Mouse (Mus musculus): ENCODE measurements around the gene Ift122. TPM values are rescaled to one million over a fixed set of nuclear protein-coding genes. Genes with fewer than 3 reads are reported as not detected.
"Not testable (repeated sequence)": the region's sequence is repeated elsewhere in the genome, so short reads cannot be mapped to it uniquely, and the experiment has no call there.

Ift122 gene
- polyA plus RNA-seq, 1 experiment from 2014 or later: 25.0 TPM

- Histone ChIP-seq H3K27ac (replicated peaks) (no peak overlapping the region), H3K4me2 (replicated peaks) (no peak overlapping the region), H3K36me3 (no peaks in the 10 kb centered on the region), H3K4me1 (no peaks in the 10 kb centered on the region), H3K27me3 (no peaks in the 10 kb centered on the region), H3K9ac (no peak overlapping the region), H3K9me3 (replicated peaks) (no peaks in the 10 kb centered on the region), H3K4me3 (replicated peaks) (no peak overlapping the region)
- 85% methylated on average over 8 of the region's 8 CpGs for WGBS
- ATAC-seq (ENCODE audit: insufficient number of reproducible peaks, low FRiP score, low TSS enrichment, low read depth): no peak
Observed at GRCm38 (mm10) chr6:115821216-115821993, 31.9 kb upstream of the Ift122 start.

- not testable (repeated sequence) for H3K36me3 ChIP-seq; H3K27ac ChIP-seq (replicated peaks); H3K9ac ChIP-seq; H3K4me1 ChIP-seq; H3K9me3 ChIP-seq (replicated peaks); H3K27me3 ChIP-seq
- WGBS: 4% methylated on average over 5 of the region's 11 CpGs
- Histone ChIP-seq H3K4me2 (replicated peaks) (peak overlapping the region; percentile 42), H3K4me3 (replicated peaks) (peak overlapping the region; percentile 28)
- ATAC-seq (ENCODE audit: insufficient number of reproducible peaks, low FRiP score, low TSS enrichment, low read depth): peak; percentile 87
Observed at GRCm38 (mm10) chr6:115823850-115824464, 29.3 kb upstream of the Ift122 start.

- no peak for ATAC-seq (ENCODE audit: insufficient number of reproducible peaks, low FRiP score, low TSS enrichment, low read depth)
- H3K36me3 ChIP-seq: no peaks in the 10 kb centered on the region
- H3K9me3 ChIP-seq (replicated peaks): no peaks in the 10 kb centered on the region
- H3K4me1 ChIP-seq: no peaks in the 10 kb centered on the region
- H3K27ac ChIP-seq (replicated peaks): no peak overlapping the region
- H3K4me3 ChIP-seq (replicated peaks): no peak overlapping the region
- no peak overlapping the region for H3K4me2 ChIP-seq (replicated peaks)
- no peaks in the 10 kb centered on the region for H3K27me3 ChIP-seq
- no peak overlapping the region for H3K9ac ChIP-seq
- WGBS: 80% methylated on average over 6 of the region's 6 CpGs
Observed at GRCm38 (mm10) chr6:115830779-115831601, 22.3 kb upstream of the Ift122 start.

- Histone ChIP-seq H3K9ac (no peak overlapping the region), H3K27me3 (no peaks in the 10 kb centered on the region), H3K4me1 (no peaks in the 10 kb centered on the region), H3K9me3 (replicated peaks) (no peaks in the 10 kb centered on the region), H3K4me3 (replicated peaks) (no peak overlapping the region), H3K4me2 (replicated peaks) (no peak overlapping the region), H3K27ac (replicated peaks) (no peak overlapping the region), H3K36me3 (no peaks in the 10 kb centered on the region)
- no peak for ATAC-seq (ENCODE audit: insufficient number of reproducible peaks, low FRiP score, low TSS enrichment, low read depth)
- WGBS: 78% methylated on average over 2 of the region's 2 CpGs
Observed at GRCm38 (mm10) chr6:115832152-115832850, 21.0 kb upstream of the Ift122 start.

- Histone ChIP-seq H3K9ac (no peak overlapping the region), H3K4me1 (peaks cover 9% of the 10 kb centered on the region; the same call in 1 of the 2 replicates), H3K9me3 (replicated peaks) (no peaks in the 10 kb centered on the region), H3K4me2 (replicated peaks) (no peak overlapping the region), H3K4me3 (replicated peaks) (no peak overlapping the region), H3K27me3 (no peaks in the 10 kb centered on the region), H3K27ac (replicated peaks) (no peak overlapping the region), H3K36me3 (no peaks in the 10 kb centered on the region)
- ATAC-seq (ENCODE audit: insufficient number of reproducible peaks, low FRiP score, low TSS enrichment, low read depth): no peak
Observed at GRCm38 (mm10) chr6:115833861-115834260, 19.4 kb upstream of the Ift122 start.

GRCm38 (mm10) chr6:115838161-115838597 is 15.1 kb upstream of the Ift122 start, which contains the start of gene Efcab12:
Gene Efcab12 (minus strand): TSS chr6:115838412.
- peak; percentile 80 for ATAC-seq (ENCODE audit: insufficient number of reproducible peaks, low FRiP score, low TSS enrichment, low read depth)
- WGBS: 2% methylated on average over 19 of the region's 19 CpGs
- Histone ChIP-seq H3K4me3 (replicated peaks) (peak within 1 kb of the TSS; percentile 37), H3K4me1 (peaks cover 9% of the 10 kb centered on the region; the same call in 1 of the 2 replicates), H3K27me3 (no peaks in the 10 kb centered on the region), H3K4me2 (replicated peaks) (peak within 1 kb of the TSS; percentile 69), H3K27ac (replicated peaks) (no peak within 1 kb of the TSS), H3K9ac (no peak within 1 kb of the TSS), H3K9me3 (replicated peaks) (no peaks in the 10 kb centered on the region), H3K36me3 (peaks cover 16% of the 10 kb centered on the region)

- Histone ChIP-seq H3K4me1 (peaks cover 9% of the 10 kb centered on the region; the same call in 1 of the 2 replicates), H3K36me3 (peaks cover 22% of the 10 kb centered on the region), H3K9me3 (replicated peaks) (no peaks in the 10 kb centered on the region), H3K9ac (no peak overlapping the region), H3K4me3 (replicated peaks) (peak overlapping the region; percentile 37), H3K27ac (replicated peaks) (no peak overlapping the region), H3K4me2 (replicated peaks) (peak overlapping the region; percentile 69), H3K27me3 (no peaks in the 10 kb centered on the region)
- WGBS: 58% methylated on average over 5 of the region's 5 CpGs
- no peak for ATAC-seq (ENCODE audit: insufficient number of reproducible peaks, low FRiP score, low TSS enrichment, low read depth)
Observed at GRCm38 (mm10) chr6:115838745-115839144, 14.5 kb upstream of the Ift122 start.

GRCm38 (mm10) chr6:115845006-115845405 is 8.3 kb upstream of the Ift122 start:
- WGBS: 96% methylated on average over 4 of the region's 4 CpGs
- no peaks in the 10 kb centered on the region for H3K27me3 ChIP-seq
- H3K4me1 ChIP-seq: 0 out of 2 replicates have a peak, but pooled peaks cover 3% of the 10 kb centered on the region
- H3K36me3 ChIP-seq: peaks cover 48% of the 10 kb centered on the region
- no peak overlapping the region for H3K4me2 ChIP-seq (replicated peaks)
- H3K9ac ChIP-seq: no peak overlapping the region
- H3K27ac ChIP-seq (replicated peaks): no peak overlapping the region
- no peaks in the 10 kb centered on the region for H3K9me3 ChIP-seq (replicated peaks)
- no peak for ATAC-seq (ENCODE audit: insufficient number of reproducible peaks, low FRiP score, low TSS enrichment, low read depth)
- no peak overlapping the region for H3K4me3 ChIP-seq (replicated peaks)

- no peak overlapping the region for H3K9ac ChIP-seq
- H3K4me1 ChIP-seq: 0 out of 2 replicates have a peak, but pooled peaks cover 5% of the 10 kb centered on the region
- ATAC-seq (ENCODE audit: insufficient number of reproducible peaks, low FRiP score, low TSS enrichment, low read depth): no peak
- H3K9me3 ChIP-seq (replicated peaks): no peaks in the 10 kb centered on the region
- no peaks in the 10 kb centered on the region for H3K27me3 ChIP-seq
- 0 out of 2 replicates have a peak overlapping the region, but pooled peaks have one; percentile 34 for H3K27ac ChIP-seq (replicated peaks)
- no peak overlapping the region for H3K4me3 ChIP-seq (replicated peaks)
- WGBS: 37% methylated on average over 8 of the region's 8 CpGs
- peaks cover 48% of the 10 kb centered on the region for H3K36me3 ChIP-seq
- H3K4me2 ChIP-seq (replicated peaks): no peak overlapping the region
Observed at GRCm38 (mm10) chr6:115846640-115847411, 6.4 kb upstream of the Ift122 start.

GRCm38 (mm10) chr6:115848598-115849304 is 4.5 kb upstream of the Ift122 start:
- ATAC-seq (ENCODE audit: insufficient number of reproducible peaks, low FRiP score, low TSS enrichment, low read depth): no peak
- Histone ChIP-seq H3K27ac (replicated peaks) (no peak overlapping the region; the same call in 1 of the 2 replicates), H3K4me3 (replicated peaks) (no peak overlapping the region), H3K4me2 (replicated peaks) (no peak overlapping the region), H3K9me3 (replicated peaks) (no peaks in the 10 kb centered on the region), H3K9ac (no peak overlapping the region), H3K36me3 (peaks cover 29% of the 10 kb centered on the region), H3K4me1 (peaks cover 15% of the 10 kb centered on the region; the same call in 1 of the 2 replicates), H3K27me3 (no peaks in the 10 kb centered on the region)
- 85% methylated on average over 10 of the region's 10 CpGs for WGBS

Data from embryonic facial prominence, embryonic 15.5 days (tissue).